Mouse (Mus musculus) kidney, embryonic 16.5 days (tissue): ENCODE measurements at regions not wholly inside any gene's neighbourhood (a gene's known extent, or its start where the extent isn't known, plus 50 kb on each side); places are given as distances from the start of the nearest gene placed in this dataset.
A peak's percentile ranks its signal among the peaks of the same experiment; 100 is the strongest.

Experiments used
- ATAC-seq: fragments of 200-750 bp; cut with Nextera tagmentation; 2 replicates; pipeline ENCODE4 v1.8.0; 2017; ENCODE audit warnings: moderate TSS enrichment; ENCODE audit not compliant: low FRiP score, low TSS enrichment
- H3K27ac ChIP-seq: fragments of 300-500 bp; sonication (generic); 2 replicates; pipeline ENCODE4 v1.5.1; 2014; ENCODE audit warnings: low read length
- H3K27me3 ChIP-seq: fragments of 300-500 bp; sonication (generic); 2 replicates; pipeline ENCODE4 v1.6.1; 2014; ENCODE audit warnings: low read length, control low read depth, mixed read lengths; ENCODE audit not compliant: insufficient read depth
- H3K36me3 ChIP-seq: fragments of 300-500 bp; sonication (generic); 2 replicates; pipeline ENCODE4 v1.6.1; 2014; ENCODE audit warnings: low read length, control low read depth, mixed read lengths; ENCODE audit not compliant: insufficient read depth
- H3K4me1 ChIP-seq: fragments of 300-500 bp; sonication (generic); 2 replicates; pipeline ENCODE4 v1.6.1; 2014; ENCODE audit warnings: low read length, control low read depth, mixed read lengths; ENCODE audit not compliant: insufficient read depth
- H3K4me2 ChIP-seq: fragments of 300-500 bp; sonication (generic); replicated peaks from 2 replicates; pipeline ENCODE4 v1.6.1; 2014; ENCODE audit warnings: low read depth, low read length
- H3K4me3 ChIP-seq: fragments of 300-500 bp; sonication (generic); 2 replicates; pipeline ENCODE4 v1.5.1; 2014; ENCODE audit warnings: mild to moderate bottlenecking, low read length
- H3K9ac ChIP-seq: fragments of 300-500 bp; sonication (generic); replicated peaks from 2 replicates; pipeline ENCODE4 v1.6.1; 2014; ENCODE audit warnings: low read length
- H3K9me3 ChIP-seq: fragments of 300-500 bp; sonication (generic); 2 replicates; pipeline ENCODE4 v1.6.1; 2016; ENCODE audit warnings: low read length, control low read depth
- WGBS: fragments of 180-500 bp; shearing (Covaris S2); extraction: QIAGEN DNeasy Blood & Tissue Kit; methylation state at CpG from one replicate; pipeline ENCODE4 v1.1.7; 2014; 5-methylcytosine and 5-hydroxymethylcytosine counted together

- H3K4me3 ChIP-seq, result no peak overlapping the region
- WGBS, result 62% methylated on average over 8 of the region's 8 CpGs
- no peaks in the 10 kb centered on the region for H3K27me3 ChIP-seq
- no peaks in the 10 kb centered on the region for H3K4me1 ChIP-seq
- no peak overlapping the region for H3K9ac ChIP-seq
- H3K4me2 ChIP-seq, result no peak overlapping the region
- no peak for ATAC-seq
- H3K36me3 ChIP-seq, result no peaks in the 10 kb centered on the region
- no peak overlapping the region for H3K27ac ChIP-seq
- H3K9me3 ChIP-seq, result no peaks in the 10 kb centered on the region
Measured at GRCm38 (mm10) chr12:26815771-26816170, 346.8 kb downstream of the Cmpk2 start.

GRCm38 (mm10) chr12:26810565-26811177 is 341.7 kb downstream of the Cmpk2 start:
- Histone ChIP-seq H3K4me2 (no peak overlapping the region), H3K9ac (no peak overlapping the region), H3K27me3 (no peaks in the 10 kb centered on the region), H3K4me3 (no peak overlapping the region), H3K27ac (no peak overlapping the region), H3K9me3 (no peaks in the 10 kb centered on the region), H3K4me1 (0 out of 2 replicates have a peak, but pooled peaks cover 9% of the 10 kb centered on the region), H3K36me3 (no peaks in the 10 kb centered on the region)
- no peak for ATAC-seq
- WGBS, result 76% methylated on average over 5 of the region's 5 CpGs

- H3K4me2 ChIP-seq, result no peak overlapping the region
- ATAC-seq, result 0 out of 2 replicates have a peak, but pooled peaks have one; percentile 57
- no peaks in the 10 kb centered on the region for H3K27me3 ChIP-seq
- WGBS, result 3% methylated on average over 4 of the region's 4 CpGs
- H3K9me3 ChIP-seq, result no peaks in the 10 kb centered on the region
- H3K36me3 ChIP-seq, result no peaks in the 10 kb centered on the region
- no peak overlapping the region for H3K4me3 ChIP-seq
- 0 out of 2 replicates have a peak, but pooled peaks cover 9% of the 10 kb centered on the region for H3K4me1 ChIP-seq
- H3K27ac ChIP-seq, result no peak overlapping the region
- no peak overlapping the region for H3K9ac ChIP-seq
Measured at GRCm38 (mm10) chr12:26809670-26810069, 340.7 kb downstream of the Cmpk2 start.

GRCm38 (mm10) chr12:26802542-26802941 is 333.5 kb downstream of the Cmpk2 start:
- Histone ChIP-seq H3K27me3 (no peaks in the 10 kb centered on the region), H3K36me3 (no peaks in the 10 kb centered on the region), H3K4me3 (no peak overlapping the region), H3K4me2 (no peak overlapping the region), H3K9me3 (no peaks in the 10 kb centered on the region), H3K27ac (no peak overlapping the region), H3K4me1 (no peaks in the 10 kb centered on the region), H3K9ac (no peak overlapping the region)
- 89% methylated on average over 5 of the region's 5 CpGs for WGBS
- ATAC-seq, result no peak

GRCm38 (mm10) chr12:26799310-26799709 is 330.3 kb downstream of the Cmpk2 start:
- H3K4me2 ChIP-seq, result no peak overlapping the region
- WGBS, result 70% methylated on average over 6 of the region's 6 CpGs
- no peak for ATAC-seq
- no peak overlapping the region for H3K27ac ChIP-seq
- H3K36me3 ChIP-seq, result no peaks in the 10 kb centered on the region
- no peaks in the 10 kb centered on the region for H3K27me3 ChIP-seq
- no peaks in the 10 kb centered on the region for H3K4me1 ChIP-seq
- no peak overlapping the region for H3K9ac ChIP-seq
- H3K4me3 ChIP-seq, result no peak overlapping the region
- no peaks in the 10 kb centered on the region for H3K9me3 ChIP-seq

- Histone ChIP-seq H3K9me3 (no peaks in the 10 kb centered on the region), H3K4me2 (no peak overlapping the region), H3K9ac (no peak overlapping the region), H3K36me3 (no peaks in the 10 kb centered on the region), H3K4me3 (no peak overlapping the region), H3K27me3 (no peaks in the 10 kb centered on the region), H3K27ac (no peak overlapping the region), H3K4me1 (no peaks in the 10 kb centered on the region)
- no peak for ATAC-seq
- 91% methylated on average over 2 of the region's 2 CpGs for WGBS
Measured at GRCm38 (mm10) chr12:26796367-26796766, 327.4 kb downstream of the Cmpk2 start.

GRCm38 (mm10) chr12:26789336-26789846 is 320.4 kb downstream of the Cmpk2 start:
- no peak overlapping the region for H3K9ac ChIP-seq
- no peak overlapping the region for H3K4me2 ChIP-seq
- no peak for ATAC-seq
- no peaks in the 10 kb centered on the region for H3K36me3 ChIP-seq
- no peaks in the 10 kb centered on the region for H3K27me3 ChIP-seq
- H3K4me1 ChIP-seq, result no peaks in the 10 kb centered on the region
- H3K27ac ChIP-seq, result no peak overlapping the region
- WGBS, result 84% methylated on average over 10 of the region's 10 CpGs
- no peak overlapping the region for H3K4me3 ChIP-seq
- H3K9me3 ChIP-seq, result no peaks in the 10 kb centered on the region

- no peak for ATAC-seq
- H3K4me2 ChIP-seq, result no peak overlapping the region
- no peak overlapping the region for H3K27ac ChIP-seq
- no peaks in the 10 kb centered on the region for H3K4me1 ChIP-seq
- H3K4me3 ChIP-seq, result no peak overlapping the region
- H3K36me3 ChIP-seq, result no peaks in the 10 kb centered on the region
- no peak overlapping the region for H3K9ac ChIP-seq
- 0 out of 2 replicates have a peak, but pooled peaks cover under 1% of the 10 kb centered on the region for H3K9me3 ChIP-seq
- WGBS, result 72% methylated on average over 2 of the region's 2 CpGs
- no peaks in the 10 kb centered on the region for H3K27me3 ChIP-seq
Measured at GRCm38 (mm10) chr12:26785550-26785949, 316.5 kb downstream of the Cmpk2 start.

- no peak overlapping the region for H3K4me2 ChIP-seq
- H3K9ac ChIP-seq, result no peak overlapping the region
- no peaks in the 10 kb centered on the region for H3K36me3 ChIP-seq
- no peak overlapping the region for H3K27ac ChIP-seq
- WGBS, result 97% methylated on average over 3 of the region's 3 CpGs
- H3K9me3 ChIP-seq, result peaks cover 3% of the 10 kb centered on the region; the same call in 1 of the 2 replicates
- H3K27me3 ChIP-seq, result no peaks in the 10 kb centered on the region
- ATAC-seq, result no peak
- H3K4me3 ChIP-seq, result no peak overlapping the region
- no peaks in the 10 kb centered on the region for H3K4me1 ChIP-seq
Measured at GRCm38 (mm10) chr12:26784426-26784825, 315.4 kb downstream of the Cmpk2 start.

GRCm38 (mm10) chr12:26783800-26784199 is 314.8 kb downstream of the Cmpk2 start:
- peaks cover 3% of the 10 kb centered on the region; the same call in 1 of the 2 replicates for H3K9me3 ChIP-seq
- no peaks in the 10 kb centered on the region for H3K4me1 ChIP-seq
- H3K27ac ChIP-seq, result no peak overlapping the region
- no peaks in the 10 kb centered on the region for H3K36me3 ChIP-seq
- H3K4me3 ChIP-seq, result no peak overlapping the region
- 89% methylated on average over 3 of the region's 3 CpGs for WGBS
- no peak for ATAC-seq
- H3K27me3 ChIP-seq, result no peaks in the 10 kb centered on the region
- no peak overlapping the region for H3K4me2 ChIP-seq
- H3K9ac ChIP-seq, result no peak overlapping the region
